Mouse (Mus musculus): ENCODE data around the gene Dut. TPM values are rescaled to one million over a fixed set of nuclear protein-coding genes. Genes with fewer than 3 reads are reported as not detected.

The Dut gene
- polyA plus RNA-seq (2014; fragmentation: Nextera tagmentation; extraction: Ambion mirVana): 217 and 261 TPM in 2 replicates

DNA sequence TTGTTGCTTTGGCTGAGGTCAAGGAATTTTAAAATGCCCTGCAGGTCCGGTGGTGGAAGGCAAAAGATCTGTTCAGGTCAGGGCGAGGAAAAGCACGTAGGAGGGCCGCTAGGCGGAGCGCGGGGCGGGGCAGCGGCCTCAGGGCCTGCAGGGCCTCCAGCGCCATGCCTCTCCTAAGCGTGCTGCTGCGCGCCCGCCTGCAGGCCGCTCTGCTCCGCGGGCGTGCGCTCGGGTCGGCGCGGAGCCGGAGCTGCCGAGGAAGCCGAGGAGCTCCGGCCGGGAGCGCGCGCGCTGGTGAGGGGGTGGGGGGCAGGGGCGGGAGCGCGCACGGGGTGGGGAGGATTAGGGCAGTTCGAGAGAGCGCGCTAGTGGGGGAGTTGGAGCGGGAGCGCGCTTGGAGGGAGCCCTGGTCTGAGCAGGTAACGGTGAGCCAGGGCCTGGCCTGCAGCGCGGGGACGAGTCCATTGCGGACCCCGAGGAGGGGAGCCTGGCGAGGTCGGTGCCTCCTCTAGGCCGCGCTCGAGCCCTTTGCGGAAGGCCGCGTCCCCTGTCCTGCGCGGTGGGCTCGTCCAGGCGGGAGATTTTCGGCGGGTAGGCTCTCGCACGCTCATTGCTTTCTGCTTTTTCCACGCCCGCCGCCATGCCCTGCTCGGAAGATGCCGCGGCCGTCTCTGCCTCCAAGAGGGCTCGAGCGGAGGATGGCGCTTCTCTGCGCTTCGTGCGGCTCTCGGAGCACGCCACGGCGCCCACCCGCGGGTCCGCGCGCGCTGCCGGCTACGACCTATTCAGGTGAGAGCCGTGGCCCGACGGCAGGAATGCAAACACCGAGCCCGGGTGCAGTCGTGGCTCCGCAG lies at the start of gene Dut:
Gene Dut, plus strand, starts transcription at position 83 of the 854 bp plus-strand sequence.
- H3K27me3 ChIP-seq (ENCODE audit: control insufficient read depth, insufficient read depth, low read length): no peaks in the 10 kb centered on the region
- H3K9me3 ChIP-seq (ENCODE audit: control insufficient read depth, low read length): no peaks in the 10 kb centered on the region
- ATAC-seq (ENCODE audit: low FRiP score, low TSS enrichment): peak; percentile 99
- H3K4me1 ChIP-seq (ENCODE audit: control insufficient read depth, insufficient read depth, low read length): peaks cover 5% of the 10 kb centered on the region; the same call in 1 of the 2 replicates
- peak within 1 kb of the TSS; percentile 82 for H3K9ac ChIP-seq (ENCODE audit: low read depth, low read length)
- peaks cover 25% of the 10 kb centered on the region for H3K36me3 ChIP-seq (ENCODE audit: control insufficient read depth, insufficient read depth, low read length)
- under 1% methylated on average over 74 of the region's 96 CpGs for WGBS
- H3K27ac ChIP-seq (ENCODE audit: low read depth, low read length): peak within 1 kb of the TSS; percentile 85
- H3K4me3 ChIP-seq (ENCODE audit: low read length): peak within 1 kb of the TSS; percentile 65
- H3K4me2 ChIP-seq (replicated peaks; ENCODE audit: low read depth, low read length): peak within 1 kb of the TSS; percentile 62

GRCm38 (mm10) chr2:125208894-125209596 lies 37.9 kb upstream of the Dut start:
- no peak for ATAC-seq (ENCODE audit: low FRiP score, low TSS enrichment)
- Histone ChIP-seq H3K9ac (ENCODE audit: low read depth, low read length) (no peak overlapping the region), H3K36me3 (ENCODE audit: control insufficient read depth, insufficient read depth, low read length) (no peaks in the 10 kb centered on the region), H3K4me3 (ENCODE audit: low read length) (no peak overlapping the region), H3K27me3 (ENCODE audit: control insufficient read depth, insufficient read depth, low read length) (no peaks in the 10 kb centered on the region), H3K9me3 (ENCODE audit: control insufficient read depth, low read length) (no peaks in the 10 kb centered on the region), H3K4me1 (ENCODE audit: control insufficient read depth, insufficient read depth, low read length) (no peaks in the 10 kb centered on the region), H3K4me2 (replicated peaks; ENCODE audit: low read depth, low read length) (no peak overlapping the region), H3K27ac (ENCODE audit: low read depth, low read length) (no peak overlapping the region)
- whole genome bisulfite sequencing: 55% methylated on average over 14 of the region's 14 CpGs

GRCm38 (mm10) chr2:125211831-125212510 lies 35.0 kb upstream of the Dut start:
- no peak for ATAC-seq (ENCODE audit: low FRiP score, low TSS enrichment)
- Histone ChIP-seq H3K9me3 (ENCODE audit: control insufficient read depth, low read length) (no peaks in the 10 kb centered on the region), H3K36me3 (ENCODE audit: control insufficient read depth, insufficient read depth, low read length) (no peaks in the 10 kb centered on the region), H3K4me1 (ENCODE audit: control insufficient read depth, insufficient read depth, low read length) (no peaks in the 10 kb centered on the region), H3K4me2 (replicated peaks; ENCODE audit: low read depth, low read length) (no peak overlapping the region), H3K4me3 (ENCODE audit: low read length) (no peak overlapping the region), H3K27me3 (ENCODE audit: control insufficient read depth, insufficient read depth, low read length) (no peaks in the 10 kb centered on the region), H3K27ac (ENCODE audit: low read depth, low read length) (no peak overlapping the region), H3K9ac (ENCODE audit: low read depth, low read length) (no peak overlapping the region)
- WGBS: 53% methylated on average over 10 of the region's 10 CpGs

DNA sequence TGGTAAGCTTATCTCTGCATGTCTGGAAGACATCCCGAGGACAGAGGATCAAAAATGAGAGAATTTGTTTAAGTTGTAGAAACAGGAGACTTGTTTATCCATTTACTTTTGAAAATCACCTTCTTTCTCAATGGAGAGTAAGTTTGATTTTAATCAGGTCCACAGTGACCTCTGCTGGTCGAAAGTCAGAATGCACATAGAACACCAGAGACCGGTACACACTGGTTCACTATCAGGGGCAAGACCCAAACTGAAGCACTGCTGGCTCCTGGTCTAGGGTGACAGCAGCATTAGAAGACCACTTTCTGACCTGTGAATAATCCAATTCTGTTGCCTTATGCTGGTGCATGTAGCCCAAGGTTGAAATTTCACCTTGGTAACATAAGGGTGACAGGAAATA lies 32.4 kb upstream of the Dut start:
- H3K4me2 ChIP-seq (replicated peaks; ENCODE audit: low read depth, low read length): no peak overlapping the region
- ATAC-seq (ENCODE audit: low FRiP score, low TSS enrichment): peak; percentile 69; the same call in 1 of the 2 replicates
- no peak overlapping the region for H3K27ac ChIP-seq (ENCODE audit: low read depth, low read length)
- H3K36me3 ChIP-seq (ENCODE audit: control insufficient read depth, insufficient read depth, low read length): no peaks in the 10 kb centered on the region
- no peaks in the 10 kb centered on the region for H3K27me3 ChIP-seq (ENCODE audit: control insufficient read depth, insufficient read depth, low read length)
- H3K9me3 ChIP-seq (ENCODE audit: control insufficient read depth, low read length): no peaks in the 10 kb centered on the region
- no peak overlapping the region for H3K4me3 ChIP-seq (ENCODE audit: low read length)
- H3K4me1 ChIP-seq (ENCODE audit: control insufficient read depth, insufficient read depth, low read length): no peaks in the 10 kb centered on the region
- no peak overlapping the region for H3K9ac ChIP-seq (ENCODE audit: low read depth, low read length)
- 3% methylated on average over 3 of the region's 3 CpGs for WGBS

GRCm38 (mm10) chr2:125217286-125217685 lies 29.7 kb upstream of the Dut start:
- H3K4me2 ChIP-seq (replicated peaks; ENCODE audit: low read depth, low read length): no peak overlapping the region
- 69% methylated on average over 6 of the region's 6 CpGs for WGBS
- no peak for ATAC-seq (ENCODE audit: low FRiP score, low TSS enrichment)

DNA sequence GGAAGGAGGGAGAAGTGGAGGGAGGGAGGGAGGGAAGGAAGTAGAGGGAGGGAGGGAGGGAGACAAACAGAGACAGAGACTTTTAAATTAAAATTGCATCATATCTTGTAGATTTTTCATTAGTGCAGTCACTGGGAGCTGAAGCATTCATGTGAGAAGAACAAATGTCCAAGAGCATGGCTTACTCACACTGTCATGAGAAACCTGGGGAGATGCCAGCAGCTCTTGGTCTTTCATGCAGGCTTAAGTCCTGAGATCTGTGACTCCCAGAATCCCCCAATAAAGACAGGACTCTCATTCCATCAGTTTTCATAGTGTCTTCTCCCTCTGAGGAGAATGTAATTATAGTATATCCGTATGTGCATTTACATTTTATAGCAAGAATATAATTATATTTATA lies 28.4 kb upstream of the Dut start:
- Histone ChIP-seq H3K4me3 (ENCODE audit: low read length) (no peak overlapping the region), H3K9me3 (ENCODE audit: control insufficient read depth, low read length) (no peaks in the 10 kb centered on the region), H3K4me1 (ENCODE audit: control insufficient read depth, insufficient read depth, low read length) (no peaks in the 10 kb centered on the region), H3K9ac (ENCODE audit: low read depth, low read length) (no peak overlapping the region), H3K27ac (ENCODE audit: low read depth, low read length) (no peak overlapping the region), H3K27me3 (ENCODE audit: control insufficient read depth, insufficient read depth, low read length) (no peaks in the 10 kb centered on the region), H3K4me2 (replicated peaks; ENCODE audit: low read depth, low read length) (no peak overlapping the region), H3K36me3 (ENCODE audit: control insufficient read depth, insufficient read depth, low read length) (no peaks in the 10 kb centered on the region)
- 93% methylated on average over 1 of the region's 1 CpGs for WGBS
- no peak for ATAC-seq (ENCODE audit: low FRiP score, low TSS enrichment)

More at GRCm38 (mm10) chr2:125217286-125217685, 29.7 kb upstream of the Dut start:
- no peaks in the 10 kb centered on the region for H3K27me3 ChIP-seq (ENCODE audit: control insufficient read depth, insufficient read depth, low read length)
- H3K4me1 ChIP-seq (ENCODE audit: control insufficient read depth, insufficient read depth, low read length): no peaks in the 10 kb centered on the region
- H3K36me3 ChIP-seq (ENCODE audit: control insufficient read depth, insufficient read depth, low read length): no peaks in the 10 kb centered on the region
- H3K27ac ChIP-seq (ENCODE audit: low read depth, low read length): no peak overlapping the region
- H3K4me3 ChIP-seq (ENCODE audit: low read length): no peak overlapping the region
- H3K9ac ChIP-seq (ENCODE audit: low read depth, low read length): no peak overlapping the region
- H3K9me3 ChIP-seq (ENCODE audit: control insufficient read depth, low read length): no peaks in the 10 kb centered on the region

DNA sequence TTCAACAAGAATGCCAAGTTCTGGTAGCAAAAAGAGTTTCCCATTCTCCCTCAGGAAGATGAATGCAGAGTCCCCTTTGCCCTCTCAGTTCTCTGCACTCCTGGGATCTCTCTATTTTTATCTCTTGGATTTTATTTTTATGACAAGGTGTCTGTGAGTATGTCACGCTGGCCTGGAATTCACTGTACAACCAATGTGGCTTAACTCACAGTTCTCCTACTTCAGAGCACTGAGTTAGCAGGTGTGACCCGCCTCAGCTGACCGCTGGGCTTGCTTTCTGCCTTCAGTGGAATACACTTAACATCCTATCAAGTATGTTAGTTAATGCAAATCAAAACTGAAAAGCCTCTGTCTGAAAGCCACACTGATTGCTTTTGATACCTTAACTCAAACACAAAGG lies 27.7 kb upstream of the Dut start:
- Histone ChIP-seq H3K4me3 (ENCODE audit: low read length) (no peak overlapping the region), H3K9ac (ENCODE audit: low read depth, low read length) (no peak overlapping the region), H3K9me3 (ENCODE audit: control insufficient read depth, low read length) (no peaks in the 10 kb centered on the region), H3K36me3 (ENCODE audit: control insufficient read depth, insufficient read depth, low read length) (no peaks in the 10 kb centered on the region), H3K27me3 (ENCODE audit: control insufficient read depth, insufficient read depth, low read length) (no peaks in the 10 kb centered on the region), H3K27ac (ENCODE audit: low read depth, low read length) (no peak overlapping the region), H3K4me2 (replicated peaks; ENCODE audit: low read depth, low read length) (no peak overlapping the region), H3K4me1 (ENCODE audit: control insufficient read depth, insufficient read depth, low read length) (no peaks in the 10 kb centered on the region)
- 87% methylated on average over 3 of the region's 3 CpGs for WGBS
- ATAC-seq (ENCODE audit: low FRiP score, low TSS enrichment): no peak

DNA sequence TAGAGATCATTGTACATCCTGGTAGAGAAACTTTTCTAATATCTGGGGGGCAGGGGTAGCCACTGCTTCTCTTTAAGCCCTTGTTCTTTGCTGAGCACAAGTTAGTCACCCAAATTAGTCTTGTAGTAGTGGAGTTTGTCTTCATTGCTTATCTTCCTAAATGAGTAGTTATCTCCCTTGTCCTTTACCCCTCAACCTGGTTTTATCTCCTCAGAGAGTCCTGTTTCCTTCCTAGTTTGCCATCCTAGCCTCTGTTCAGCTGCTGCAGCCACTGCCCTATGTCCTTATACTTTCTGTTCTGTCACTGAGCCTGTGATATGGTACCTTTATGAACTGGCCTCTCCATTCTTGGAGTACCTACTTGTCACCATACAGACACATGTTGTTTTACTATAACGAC lies 25.3 kb upstream of the Dut start:
- Histone ChIP-seq H3K9me3 (ENCODE audit: control insufficient read depth, low read length) (no peaks in the 10 kb centered on the region), H3K27me3 (ENCODE audit: control insufficient read depth, insufficient read depth, low read length) (no peaks in the 10 kb centered on the region), H3K36me3 (ENCODE audit: control insufficient read depth, insufficient read depth, low read length) (no peaks in the 10 kb centered on the region), H3K4me3 (ENCODE audit: low read length) (no peak overlapping the region), H3K27ac (ENCODE audit: low read depth, low read length) (no peak overlapping the region), H3K9ac (ENCODE audit: low read depth, low read length) (no peak overlapping the region), H3K4me1 (ENCODE audit: control insufficient read depth, insufficient read depth, low read length) (no peaks in the 10 kb centered on the region), H3K4me2 (replicated peaks; ENCODE audit: low read depth, low read length) (no peak overlapping the region)
- ATAC-seq (ENCODE audit: low FRiP score, low TSS enrichment): no peak
- WGBS: 86% methylated on average over 1 of the region's 1 CpGs

Data from kidney, embryonic 14.5 days (tissue).